Comparison of ENCODE assay signal across 8 mouse cellular contexts in genomic region chr15:101077001-101077812, GRCm38 (mm10). TPM values are rescaled to one million over a fixed set of nuclear protein-coding genes. Genes with fewer than 3 reads are reported as not detected.
DNase-seq lines count a peak whose midpoint lies in the region; ATAC-seq and TF ChIP-seq lines count a peak whose summit lies in the region.

No protein-coding gene starts in this region.

- peak overlapping the region; percentile 82 for H3K27ac ChIP-seq in heart, embryonic 16.5 days (ENCODE audit: low read length)
- H3K27ac ChIP-seq in limb, embryonic 14.5 days (replicated peaks; ENCODE audit: low read depth, low read length) = peak overlapping the region; percentile 69
- H3K27ac ChIP-seq in small intestine, adult 2 months (ENCODE audit: insufficient read depth, low read depth, low read length) = no peak overlapping the region

- WGBS in heart, embryonic 16.5 days = 3% methylated on average over 34 of the region's 34 CpGs
- WGBS in limb, embryonic 14.5 days = under 1% methylated on average over 33 of the region's 34 CpGs
- 15% methylated on average over 34 of the region's 34 CpGs for WGBS in small intestine, adult 2 months

- TF ChIP-seq POLR2A in limb, embryonic 14.5 days (IDR thresholded peaks at IDR 0.05; ENCODE audit: borderline replicate concordance, extremely low read depth, insufficient read depth, insufficient read length) = no peak
- TF ChIP-seq POLR2A in small intestine, adult 2 months (IDR thresholded peaks at IDR 0.05; ENCODE audit: low read depth, low read length) = no peak

- DNase-seq in adrenal gland, adult 2 months = peak; percentile 64
- no peak for DNase-seq in adrenal gland, adult 8-10 months
- DNase-seq in ZHBTc4 (ENCODE audit: low read depth, low spot score) = peak; percentile 54
- no peak for DNase-seq in limb, embryonic 14.5 days (ENCODE audit: low spot score)
- DNase-seq in cerebellum, postnatal 14 days = no peak
- DNase-seq in gastrocnemius, postnatal 36 days = no peak

- H3K4me3 ChIP-seq in heart, embryonic 16.5 days (ENCODE audit: low read length) = peak overlapping the region; percentile 75
- H3K4me3 ChIP-seq in limb, embryonic 14.5 days (replicated peaks; ENCODE audit: low read length) = peak overlapping the region; percentile 88
- peak overlapping the region; percentile 79 for H3K4me3 ChIP-seq in small intestine, adult 2 months (ENCODE audit: low read depth, low read length)

- ATAC-seq in heart, embryonic 16.5 days (replicated peaks; ENCODE audit: extremely low read depth, insufficient read depth, low FRiP score) = no peak
- ATAC-seq in limb, embryonic 14.5 days (ENCODE audit: low FRiP score, low read depth) = no peak; the same call in 1 of the 2 replicates

- H3K9me3 ChIP-seq in heart, embryonic 16.5 days (replicated peaks; ENCODE audit: control insufficient read depth, low read length) = no peaks in the 10 kb centered on the region; the same call in 1 of the 2 replicates
- no peaks in the 10 kb centered on the region for H3K9me3 ChIP-seq in limb, embryonic 14.5 days (ENCODE audit: control insufficient read depth, low read length)

- H3K27me3 ChIP-seq in heart, embryonic 16.5 days (ENCODE audit: control insufficient read depth, insufficient read depth, low read length) = peaks cover 23% of the 10 kb centered on the region
- H3K27me3 ChIP-seq in limb, embryonic 14.5 days (ENCODE audit: control insufficient read depth, insufficient read depth, low read length) = no peaks in the 10 kb centered on the region
- H3K27me3 ChIP-seq in small intestine, adult 2 months (ENCODE audit: control insufficient read depth, insufficient read depth, low read length) = peaks cover 6% of the 10 kb centered on the region

- intact Hi-C loops in gastrocnemius, postnatal 36 days (cut with DNase I) = no loop called here

- H3K4me2 ChIP-seq in heart, embryonic 16.5 days (ENCODE audit: low read depth, low read length) = peak overlapping the region; percentile 89
- peak overlapping the region; percentile 78 for H3K4me2 ChIP-seq in limb, embryonic 14.5 days (replicated peaks; ENCODE audit: low read depth, low read length, severe bottlenecking)

- TF ChIP-seq CTCF in small intestine, adult 2 months (IDR thresholded peaks at IDR 0.05; ENCODE audit: extremely low read depth, insufficient read length, insufficient replicate concordance, low read depth, low read length) = no peak

- H3K4me1 ChIP-seq in heart, embryonic 16.5 days (ENCODE audit: control insufficient read depth, insufficient read depth, low read length) = 0 out of 2 replicates have a peak, but pooled peaks cover 3% of the 10 kb centered on the region
- H3K4me1 ChIP-seq in limb, embryonic 14.5 days (ENCODE audit: control insufficient read depth, insufficient read depth, low read length) = peaks cover 35% of the 10 kb centered on the region
- H3K4me1 ChIP-seq in small intestine, adult 2 months (ENCODE audit: control insufficient read depth, insufficient read depth, insufficient read length, low read length) = peaks cover 12% of the 10 kb centered on the region

- no peaks in the 10 kb centered on the region for H3K36me3 ChIP-seq in heart, embryonic 16.5 days (ENCODE audit: control insufficient read depth, insufficient read depth)
- H3K36me3 ChIP-seq in limb, embryonic 14.5 days (ENCODE audit: control insufficient read depth, insufficient read depth, low read length) = no peaks in the 10 kb centered on the region
- no peaks in the 10 kb centered on the region for H3K36me3 ChIP-seq in small intestine, adult 2 months (ENCODE audit: control insufficient read depth, insufficient read depth, low read length)

- H3K9ac ChIP-seq in heart, embryonic 16.5 days (ENCODE audit: low read length) = peak overlapping the region; percentile 77
- peak overlapping the region; percentile 90 for H3K9ac ChIP-seq in limb, embryonic 14.5 days (ENCODE audit: low read depth, low read length, severe bottlenecking)

RNA-seq across cellular contexts. Expression of gene Fignl2, which starts 1.2 kb away (rescaled TPM):
- total RNA-seq in adrenal gland, adult 2 months (2021) = 1 to 10 TPM; 6.3 to 8.7 TPM
- 11.8 and 16.1 TPM in 2 replicates for polyA plus RNA-seq in adrenal gland, adult 2 months (2012; rRNA removed)
- total RNA-seq in adrenal gland, adult 8-10 months (2022) = 1 to 10 TPM; 6.4 to 9.1 (median 7.4) TPM
- 0.10 and 0.12 TPM in 2 replicates for polyA plus RNA-seq in heart, embryonic 16.5 days (2015; fragmentation: Nextera tagmentation; extraction: Ambion mirVana)
- 3.7 and 5.4 TPM in 2 replicates for polyA plus RNA-seq in limb, embryonic 14.5 days (2012; rRNA removed)
- 0.15 and 0.17 TPM in 2 replicates for polyA plus RNA-seq in limb, embryonic 14.5 days (2014; fragmentation: Nextera tagmentation; extraction: Ambion mirVana)
- polyA plus RNA-seq in small intestine, adult 2 months (2012; rRNA removed) = 2.9 and 7.8 TPM in 2 replicates
- total RNA-seq in gastrocnemius, postnatal 36 days (2021) = under 1 TPM; 0.54 to 0.74 TPM

RNA-seq across cellular contexts. Expression of gene Gm47841, which starts 30.0 kb away (rescaled TPM):
- total RNA-seq in adrenal gland, adult 2 months (2021) = under 1 TPM; 0.37 to 0.45 TPM
- 0.37 TPM in 1 of 2 replicates, not detected in the other for polyA plus RNA-seq in adrenal gland, adult 2 months (2012; rRNA removed)
- total RNA-seq in adrenal gland, adult 8-10 months (2022) = under 1 TPM in 1 of 4 experiments, not detected in 3; 0.38 TPM
- not detected in 2 replicates for polyA plus RNA-seq in heart, embryonic 16.5 days (2015; fragmentation: Nextera tagmentation; extraction: Ambion mirVana)
- polyA plus RNA-seq in limb, embryonic 14.5 days (2012; rRNA removed) = 0.05 TPM in 1 of 2 replicates, not detected in the other
- polyA plus RNA-seq in limb, embryonic 14.5 days (2014; fragmentation: Nextera tagmentation; extraction: Ambion mirVana) = not detected in 2 replicates
- 0.18 TPM in 1 of 2 replicates, not detected in the other for polyA plus RNA-seq in small intestine, adult 2 months (2012; rRNA removed)
- not detected for total RNA-seq in gastrocnemius, postnatal 36 days (2021)

RNA-seq across cellular contexts. Expression of gene Ankrd33, which starts 38.3 kb away (rescaled TPM):
- total RNA-seq in adrenal gland, adult 2 months (2021) = 1 to 10 TPM in 1 of 2 experiments, under 1 TPM in 1; 0.59 to 1.0 TPM
- polyA plus RNA-seq in adrenal gland, adult 2 months (2012; rRNA removed) = 0.10 TPM in 1 of 2 replicates, not detected in the other
- total RNA-seq in adrenal gland, adult 8-10 months (2022) = 1 to 10 TPM in 1 of 4 experiments, under 1 TPM in 3; 0.75 to 1.1 (median 0.79) TPM
- polyA plus RNA-seq in heart, embryonic 16.5 days (2015; fragmentation: Nextera tagmentation; extraction: Ambion mirVana) = not detected in 2 replicates
- polyA plus RNA-seq in limb, embryonic 14.5 days (2012; rRNA removed) = not detected in 2 replicates
- polyA plus RNA-seq in limb, embryonic 14.5 days (2014; fragmentation: Nextera tagmentation; extraction: Ambion mirVana) = not detected in 2 replicates
- not detected in 2 replicates for polyA plus RNA-seq in small intestine, adult 2 months (2012; rRNA removed)
- not detected for total RNA-seq in gastrocnemius, postnatal 36 days (2021)

RNA-seq across cellular contexts. Expression of gene Acvrl1, which starts 51.1 kb away (rescaled TPM):
- total RNA-seq in adrenal gland, adult 2 months (2021) = 10 to 100 TPM; 15.0 to 22.6 TPM
- polyA plus RNA-seq in adrenal gland, adult 2 months (2012; rRNA removed) = 20.9 and 23.3 TPM in 2 replicates
- total RNA-seq in adrenal gland, adult 8-10 months (2022) = 10 to 100 TPM; 14.5 to 24.7 (median 21.5) TPM
- polyA plus RNA-seq in heart, embryonic 16.5 days (2015; fragmentation: Nextera tagmentation; extraction: Ambion mirVana) = 14.7 and 20.5 TPM in 2 replicates
- polyA plus RNA-seq in limb, embryonic 14.5 days (2012; rRNA removed) = 16.1 and 17.8 TPM in 2 replicates
- 8.2 and 10.2 TPM in 2 replicates for polyA plus RNA-seq in limb, embryonic 14.5 days (2014; fragmentation: Nextera tagmentation; extraction: Ambion mirVana)
- 19.6 and 35.5 TPM in 2 replicates for polyA plus RNA-seq in small intestine, adult 2 months (2012; rRNA removed)
- 1 to 10 TPM; 8.5 to 9.2 TPM for total RNA-seq in gastrocnemius, postnatal 36 days (2021)

Comparison
In these comparisons a context has a peak if more than half of its experiments do, and no peak if none do; other contexts are left out.
1. DNase-seq: peak in adrenal gland, adult 2 months (single experiment) and ZHBTc4 (single experiment); none in adrenal gland, adult 8-10 months (single experiment), limb, embryonic 14.5 days (single experiment), cerebellum, postnatal 14 days (0 of 2) and gastrocnemius, postnatal 36 days (0 of 2).
2. Peak in every context shown above with its lines, with median percentiles within 50 percentile points of each other: H3K4me3 ChIP-seq.